Mouse (Mus musculus): ENCODE data around the gene Gabpb1.

The Gabpb1 gene

GRCm38 (mm10) chr2:126676122-126676515, at the start of gene Gabpb1:
Gene Gabpb1 (minus strand): TSS chr2:126676337.
- DNase-seq (ENCODE audit: low read depth), result no peak

GRCm38 (mm10) chr2:126712950-126713349, 36.8 kb upstream of the Gabpb1 start:
- peak; percentile 28 for DNase-seq (ENCODE audit: low read depth)

GRCm38 (mm10) chr2:126712526-126712925, 36.4 kb upstream of the Gabpb1 start:
- no peak for DNase-seq (ENCODE audit: low read depth)

DNA sequence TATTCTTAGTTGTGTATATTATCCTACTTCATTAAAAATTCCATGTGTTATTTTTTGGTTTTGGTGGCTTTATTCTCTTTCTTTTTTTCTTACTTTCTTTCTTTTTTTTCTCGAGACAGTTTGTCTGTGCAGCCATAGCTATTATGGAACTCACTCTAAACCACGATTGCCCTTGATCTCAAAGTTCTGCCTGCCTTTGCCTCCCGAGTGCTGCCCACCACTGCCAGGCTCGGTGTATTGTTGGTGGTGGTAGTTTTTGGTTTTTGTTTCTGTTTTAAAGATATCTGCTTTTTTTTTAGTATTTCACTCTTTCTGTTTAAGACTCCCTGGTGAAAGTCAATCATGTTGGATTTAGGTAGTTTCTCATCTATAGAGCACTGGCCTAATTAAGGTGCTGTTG, 32.2 kb upstream of the Gabpb1 start:
- no peak for DNase-seq (ENCODE audit: low read depth)

DNA sequence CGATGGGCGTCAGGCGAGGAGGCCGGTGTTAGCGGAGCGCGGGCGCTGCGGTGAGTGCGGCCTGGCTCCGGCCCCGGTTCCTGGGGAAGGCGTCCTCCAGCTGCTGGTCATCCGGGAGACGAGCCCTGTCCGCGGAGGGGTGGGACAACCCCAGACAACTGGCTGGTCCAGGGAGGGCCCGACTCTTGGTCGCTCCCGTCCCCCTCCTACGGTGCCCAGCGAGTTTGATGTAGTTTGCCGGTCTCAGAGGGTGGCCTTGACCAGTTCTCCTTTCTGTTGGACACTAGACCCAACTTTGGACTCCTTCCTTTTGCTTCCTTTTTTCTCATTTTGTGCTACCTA, 31.3 kb upstream of the Gabpb1 start:
- DNase-seq (ENCODE audit: low read depth), result no peak

- peak; percentile 97 for DNase-seq (ENCODE audit: low read depth)
Observed at GRCm38 (mm10) chr2:126706759-126707437, 30.8 kb upstream of the Gabpb1 start, which contains the start of gene Usp8. Gene Usp8 (plus strand): TSS chr2:126707328.

- peak; percentile 73 for DNase-seq (ENCODE audit: low read depth)
Observed at GRCm38 (mm10) chr2:126695285-126695684, 19.1 kb upstream of the Gabpb1 start.

GRCm38 (mm10) chr2:126691290-126691689, 15.2 kb upstream of the Gabpb1 start:
- DNase-seq (ENCODE audit: low read depth), result no peak

DNA sequence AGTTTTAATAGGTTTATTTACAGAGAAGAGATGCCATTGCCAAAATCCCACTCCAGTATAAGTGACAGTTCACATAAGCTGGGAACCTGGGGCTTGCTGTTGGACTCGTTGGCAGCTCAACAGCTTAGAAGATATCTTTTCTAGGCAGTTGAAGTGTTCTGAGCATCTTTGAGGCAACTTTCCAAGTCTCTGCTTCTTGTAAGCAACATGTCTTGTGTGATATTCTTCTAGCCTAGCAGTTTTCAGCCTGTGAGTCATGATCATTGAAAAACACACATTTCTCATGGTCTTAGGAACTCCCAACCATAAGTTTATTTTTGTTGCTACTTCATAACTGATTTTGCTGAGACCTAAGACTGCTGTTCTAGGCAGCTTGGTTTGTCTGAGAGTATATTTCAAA, 6.8 kb upstream of the Gabpb1 start:
- DNase-seq (ENCODE audit: low read depth), result no peak

- DNase-seq (ENCODE audit: low read depth), result peak; percentile 52
Observed at GRCm38 (mm10) chr2:126682333-126682732, 6.2 kb upstream of the Gabpb1 start.

DNA sequence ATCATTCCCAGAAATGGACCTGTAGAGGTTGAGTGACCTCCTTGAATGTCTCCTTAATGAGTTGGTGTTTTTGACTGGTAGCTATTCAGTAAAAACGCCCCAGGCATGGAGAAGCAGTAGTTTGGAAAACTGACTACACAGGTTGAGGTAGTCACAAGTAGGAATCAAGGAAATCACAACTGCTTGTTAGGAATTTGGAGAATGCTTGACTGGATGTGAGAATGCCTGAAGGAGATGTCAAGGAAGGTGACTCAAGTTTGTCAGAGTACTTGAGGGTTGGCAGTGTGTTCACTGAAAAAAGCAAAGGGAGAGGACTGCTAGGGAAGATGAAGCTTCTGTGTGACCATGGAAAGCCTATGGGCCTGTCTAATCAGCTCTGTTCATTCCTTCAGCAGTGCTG, 1.2 kb upstream of the Gabpb1 start:
- DNase-seq (ENCODE audit: low read depth), result no peak

GRCm38 (mm10) chr2:126675169-126676121, 692 bp downstream of the Gabpb1 start:
- peak; percentile 88 for DNase-seq (ENCODE audit: low read depth)

DNA sequence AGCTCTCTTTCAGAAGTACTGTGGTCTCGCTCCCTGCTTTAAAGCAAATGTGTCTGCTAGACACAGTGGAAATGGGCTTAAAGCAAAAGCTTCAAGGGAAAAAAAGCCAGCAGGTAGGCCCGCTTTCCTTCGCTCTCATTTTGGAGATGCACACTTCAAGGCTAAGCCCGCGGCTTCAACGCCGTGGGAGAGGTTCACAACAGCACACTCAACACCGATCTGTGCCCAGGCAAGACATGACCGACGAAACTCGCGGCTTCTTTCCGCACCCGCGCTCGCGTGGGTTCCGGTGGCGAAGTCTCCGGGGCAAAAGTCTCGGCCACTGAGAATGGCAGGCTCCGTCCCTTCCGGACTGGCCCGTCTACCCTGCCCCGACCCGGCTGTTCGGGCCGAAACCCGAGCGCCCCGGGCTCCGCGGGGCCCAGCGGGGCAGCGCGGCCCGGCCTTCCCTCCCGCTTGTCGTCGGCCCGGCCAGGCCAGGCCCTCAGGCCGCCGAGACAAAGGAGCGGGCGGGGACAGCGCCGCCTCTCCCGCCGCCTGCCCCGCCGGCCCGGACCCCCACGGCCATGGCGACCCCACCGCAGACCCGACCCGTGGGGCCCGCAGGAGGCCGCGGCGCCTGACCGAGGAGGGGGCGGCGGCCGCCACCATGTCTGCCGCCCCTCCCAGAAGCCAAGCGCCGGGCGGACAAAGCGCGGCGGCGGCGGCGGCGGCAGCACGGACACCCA, 1.5 kb downstream of the Gabpb1 start:
- DNase-seq (ENCODE audit: low read depth), result peak; percentile 62

- peak; percentile 97 for DNase-seq (ENCODE audit: low read depth)
Observed at GRCm38 (mm10) chr2:126673317-126674242, 2.6 kb downstream of the Gabpb1 start.

- DNase-seq (ENCODE audit: low read depth), result no peak
Observed at GRCm38 (mm10) chr2:126668621-126669252, 7.4 kb downstream of the Gabpb1 start.

- DNase-seq (ENCODE audit: low read depth), result no peak
Observed at GRCm38 (mm10) chr2:126665984-126666383, 10.2 kb downstream of the Gabpb1 start.

DNA sequence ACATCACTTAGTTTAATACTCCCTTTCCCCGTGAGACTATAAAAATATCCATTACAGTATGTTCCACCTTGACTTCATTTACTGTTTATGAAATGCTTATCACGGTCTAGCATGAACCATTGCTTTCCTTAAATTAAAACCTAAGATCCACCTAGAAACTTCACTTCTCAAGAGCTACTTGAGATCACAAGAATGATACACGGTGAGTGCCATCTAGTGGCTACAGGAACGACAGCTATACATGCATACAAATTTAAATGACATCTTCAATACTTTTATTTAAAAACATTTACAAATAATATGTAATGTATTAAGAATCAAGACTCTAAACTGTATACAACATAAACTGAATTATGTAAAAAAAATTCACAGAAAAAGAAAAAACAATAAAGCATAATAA, 12.7 kb downstream of the Gabpb1 start:
- DNase-seq (ENCODE audit: low read depth), result peak; percentile 86

DNA sequence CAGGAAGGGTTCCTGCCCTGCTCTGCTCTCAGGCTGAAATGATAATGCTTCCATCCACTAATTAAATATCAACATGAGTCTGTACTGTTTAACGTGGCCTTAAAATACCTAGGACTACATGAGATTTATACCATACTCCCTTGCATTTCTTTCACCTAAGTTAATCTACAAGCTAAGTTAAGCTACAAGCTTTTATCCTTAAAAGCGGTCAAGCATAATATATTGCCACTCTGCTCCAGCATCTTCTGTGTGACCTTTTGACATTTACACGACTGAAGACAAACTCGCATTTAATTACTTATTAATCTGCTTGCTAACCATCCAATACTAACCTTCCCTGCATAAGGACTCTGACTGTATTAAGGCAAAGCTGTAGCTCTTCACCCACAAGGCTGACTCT, 23.2 kb downstream of the Gabpb1 start:
- DNase-seq (ENCODE audit: low read depth), result no peak

- DNase-seq (ENCODE audit: low read depth), result no peak
Observed at GRCm38 (mm10) chr2:126647762-126648161, 28.4 kb downstream of the Gabpb1 start.

DNA sequence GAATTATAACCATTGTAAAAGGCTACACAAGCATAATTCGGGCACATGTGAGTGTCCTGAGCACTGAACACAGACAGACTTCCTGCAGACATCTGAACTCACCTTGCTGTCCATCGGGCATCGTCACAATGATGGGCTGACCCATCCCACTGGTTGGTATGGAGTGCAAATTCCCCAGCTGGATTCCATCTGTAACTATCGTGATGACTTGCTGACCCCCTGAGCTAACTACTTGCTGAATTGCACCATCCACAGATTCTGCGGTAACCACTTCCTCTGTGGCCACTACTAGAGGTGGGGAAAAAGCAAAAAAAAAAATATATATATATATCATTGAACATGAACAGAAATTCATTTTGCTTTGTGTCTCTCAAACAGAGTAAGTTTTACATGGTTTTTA, 29.7 kb downstream of the Gabpb1 start:
- DNase-seq (ENCODE audit: low read depth), result peak; percentile 66

DNA sequence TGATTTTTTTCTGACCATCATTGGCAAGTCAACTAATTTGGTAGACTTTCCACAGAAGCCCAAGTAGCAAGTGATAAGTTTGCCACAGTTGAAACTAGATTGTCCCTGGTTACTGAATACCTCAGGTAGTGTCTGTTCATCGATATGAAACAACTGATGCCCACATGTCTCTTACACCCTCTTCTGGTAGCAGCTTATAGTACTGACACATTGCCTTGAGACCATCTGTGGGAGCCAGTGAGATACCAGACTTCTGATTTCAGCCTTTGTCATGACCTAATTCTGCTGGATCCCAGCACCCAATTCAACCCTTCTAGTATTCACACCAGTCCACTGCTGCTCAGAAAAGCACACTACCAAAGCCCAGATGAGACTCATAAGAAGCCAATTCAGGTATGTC, 31.4 kb downstream of the Gabpb1 start:
- DNase-seq (ENCODE audit: low read depth), result peak; percentile 25
